Mouse (Mus musculus) thymus, adult 18-20 months (tissue): Measurements from ENCODE around the gene Dcst2.

Experiments
- DNase-seq, 2 experiments: peaks; one replicate each; pipeline ENCODE4 v3.0.0; 2022; ENCODE audit warnings: mixed read lengths in 2 of 2

The Dcst2 gene

GRCm38 (mm10) chr3:89332013-89332412 lies 29.8 kb upstream of the Dcst2 start:
- no peak for DNase-seq

- DNase-seq, result no peak
Observed at GRCm38 (mm10) chr3:89332476-89332875, 29.3 kb upstream of the Dcst2 start.

GRCm38 (mm10) chr3:89333053-89333452 lies 28.7 kb upstream of the Dcst2 start:
- DNase-seq, result no peak

GRCm38 (mm10) chr3:89336529-89336928 lies 25.2 kb upstream of the Dcst2 start:
- DNase-seq, result no peak

- DNase-seq, result no peak
Observed at GRCm38 (mm10) chr3:89337062-89337720, 24.6 kb upstream of the Dcst2 start.

GRCm38 (mm10) chr3:89337721-89338578 lies 23.8 kb upstream of the Dcst2 start, which contains the start of gene Efna4:
Gene Efna4, minus strand, starts transcription at chr3:89338028.
- peak; percentile 45 to 52 for DNase-seq

- peak in 1 of 2 experiments; percentile 53 for DNase-seq
Observed at GRCm38 (mm10) chr3:89339416-89339815, 22.4 kb upstream of the Dcst2 start.

- DNase-seq, result peak; percentile 38 to 53
Observed at GRCm38 (mm10) chr3:89340465-89340864, 21.3 kb upstream of the Dcst2 start.

- no peak for DNase-seq
Observed at GRCm38 (mm10) chr3:89341794-89342193, 20.0 kb upstream of the Dcst2 start.

- no peak for DNase-seq
Observed at GRCm38 (mm10) chr3:89343279-89343678, 18.5 kb upstream of the Dcst2 start.

- DNase-seq, result no peak
Observed at GRCm38 (mm10) chr3:89346815-89347540, 14.8 kb upstream of the Dcst2 start.

GRCm38 (mm10) chr3:89347916-89348315 lies 13.9 kb upstream of the Dcst2 start:
- DNase-seq, result no peak

GRCm38 (mm10) chr3:89348911-89349868 lies 12.6 kb upstream of the Dcst2 start:
- peak in 1 of 2 experiments; percentile 22 for DNase-seq

GRCm38 (mm10) chr3:89349869-89350501 lies 11.8 kb upstream of the Dcst2 start, which contains the start of gene Adam15:
Gene Adam15, minus strand, starts transcription at chr3:89349996.
- DNase-seq, result peak; percentile 70 to 72

- DNase-seq, result no peak
Observed at GRCm38 (mm10) chr3:89351271-89351670, 10.5 kb upstream of the Dcst2 start.

GRCm38 (mm10) chr3:89354816-89355511 lies 6.8 kb upstream of the Dcst2 start:
- peak; percentile 49 to 56 for DNase-seq

GRCm38 (mm10) chr3:89355512-89355902 lies 6.3 kb upstream of the Dcst2 start:
- DNase-seq, result no peak

GRCm38 (mm10) chr3:89356029-89356428 lies 5.7 kb upstream of the Dcst2 start:
- DNase-seq, result no peak

GRCm38 (mm10) chr3:89359630-89360029 lies 2.1 kb upstream of the Dcst2 start:
- no peak for DNase-seq

- no peak for DNase-seq
Observed at GRCm38 (mm10) chr3:89360237-89360636, 1.5 kb upstream of the Dcst2 start.

GRCm38 (mm10) chr3:89364631-89365030 lies 2.9 kb downstream of the Dcst2 start:
- no peak for DNase-seq
